Mouse (Mus musculus): ENCODE measurements around the gene Fbxo8. TPM values are rescaled to one million over a fixed set of nuclear protein-coding genes. Genes with fewer than 3 reads are reported as not detected.

Fbxo8 gene
- polyA plus RNA-seq (2012; rRNA removed) (17.0 and 21.1 TPM in 2 replicates), polyA plus RNA-seq (2014; fragmentation: Nextera tagmentation; extraction: Ambion mirVana) (41.8 and 47.8 TPM in 2 replicates)

GRCm38 (mm10) chr8:56550558-56551360 is at the start of gene Fbxo8, which contains the start of gene Cep44:
Fbxo8 (plus strand) TSS chr8:56551090.
Cep44 (minus strand) TSS chr8:56551047.
- H3K9ac ChIP-seq (ENCODE audit: low read depth, low read length, severe bottlenecking), result peak within 1 kb of the TSS; percentile 86
- peak within 1 kb of the TSS; percentile 98 for H3K4me3 ChIP-seq (replicated peaks; ENCODE audit: low read length)
- no peaks in the 10 kb centered on the region for H3K27me3 ChIP-seq (ENCODE audit: control insufficient read depth, insufficient read depth, low read length)
- peak within 1 kb of the TSS; percentile 91 for H3K27ac ChIP-seq (replicated peaks; ENCODE audit: low read depth, low read length)
- TF ChIP-seq POLR2A (IDR thresholded peaks at IDR 0.05; ENCODE audit: borderline replicate concordance, extremely low read depth, insufficient read depth, insufficient read length), result no peak
- H3K9me3 ChIP-seq (ENCODE audit: control insufficient read depth, low read length), result no peaks in the 10 kb centered on the region
- DNase-seq (ENCODE audit: low spot score) (peak; percentile 89), ATAC-seq (ENCODE audit: low FRiP score, low read depth) (peak; percentile 88)
- 0 out of 2 replicates have a peak, but pooled peaks cover 6% of the 10 kb centered on the region for H3K4me1 ChIP-seq (ENCODE audit: control insufficient read depth, insufficient read depth, low read length)
- H3K4me2 ChIP-seq (replicated peaks; ENCODE audit: low read depth, low read length, severe bottlenecking), result peak within 1 kb of the TSS; percentile 64
- H3K36me3 ChIP-seq (ENCODE audit: control insufficient read depth, insufficient read depth, low read length), result no peaks in the 10 kb centered on the region; the same call in 1 of the 2 replicates
- WGBS, result under 1% methylated on average over 53 of the region's 53 CpGs

GRCm38 (mm10) chr8:56501911-56502310 is 49.0 kb upstream of the Fbxo8 start:
- TF ChIP-seq POLR2A (IDR thresholded peaks at IDR 0.05; ENCODE audit: borderline replicate concordance, extremely low read depth, insufficient read depth, insufficient read length), result no peak
- no peak for ATAC-seq (ENCODE audit: low FRiP score, low read depth)
- Histone ChIP-seq H3K36me3 (ENCODE audit: control insufficient read depth, insufficient read depth, low read length) (no peaks in the 10 kb centered on the region), H3K27me3 (ENCODE audit: control insufficient read depth, insufficient read depth, low read length) (no peaks in the 10 kb centered on the region), H3K9me3 (ENCODE audit: control insufficient read depth, low read length) (no peaks in the 10 kb centered on the region), H3K4me2 (replicated peaks; ENCODE audit: low read depth, low read length, severe bottlenecking) (no peak overlapping the region), H3K9ac (ENCODE audit: low read depth, low read length, severe bottlenecking) (no peak overlapping the region), H3K27ac (replicated peaks; ENCODE audit: low read depth, low read length) (no peak overlapping the region), H3K4me3 (replicated peaks; ENCODE audit: low read length) (no peak overlapping the region), H3K4me1 (ENCODE audit: control insufficient read depth, insufficient read depth, low read length) (no peaks in the 10 kb centered on the region)
- DNase-seq (ENCODE audit: low spot score), result no peak

- Histone ChIP-seq H3K27ac (replicated peaks; ENCODE audit: low read depth, low read length) (no peak overlapping the region), H3K9ac (ENCODE audit: low read depth, low read length, severe bottlenecking) (no peak overlapping the region), H3K4me3 (replicated peaks; ENCODE audit: low read length) (no peak overlapping the region), H3K9me3 (ENCODE audit: control insufficient read depth, low read length) (no peaks in the 10 kb centered on the region), H3K4me2 (replicated peaks; ENCODE audit: low read depth, low read length, severe bottlenecking) (no peak overlapping the region), H3K27me3 (ENCODE audit: control insufficient read depth, insufficient read depth, low read length) (no peaks in the 10 kb centered on the region), H3K4me1 (ENCODE audit: control insufficient read depth, insufficient read depth, low read length) (no peaks in the 10 kb centered on the region), H3K36me3 (ENCODE audit: control insufficient read depth, insufficient read depth, low read length) (no peaks in the 10 kb centered on the region)
- no peak for TF ChIP-seq POLR2A (IDR thresholded peaks at IDR 0.05; ENCODE audit: borderline replicate concordance, extremely low read depth, insufficient read depth, insufficient read length)
- no peak for ATAC-seq (ENCODE audit: low FRiP score, low read depth)
- 69% methylated on average over 3 of the region's 3 CpGs for WGBS
- DNase-seq (ENCODE audit: low spot score), result no peak
Observed at GRCm38 (mm10) chr8:56508318-56508951, 42.5 kb upstream of the Fbxo8 start.

- no peak for ATAC-seq (ENCODE audit: low FRiP score, low read depth)
- Histone ChIP-seq H3K27me3 (ENCODE audit: control insufficient read depth, insufficient read depth, low read length) (no peaks in the 10 kb centered on the region), H3K36me3 (ENCODE audit: control insufficient read depth, insufficient read depth, low read length) (no peaks in the 10 kb centered on the region), H3K27ac (replicated peaks; ENCODE audit: low read depth, low read length) (no peak overlapping the region), H3K4me2 (replicated peaks; ENCODE audit: low read depth, low read length, severe bottlenecking) (no peak overlapping the region), H3K9ac (ENCODE audit: low read depth, low read length, severe bottlenecking) (no peak overlapping the region), H3K4me1 (ENCODE audit: control insufficient read depth, insufficient read depth, low read length) (no peaks in the 10 kb centered on the region), H3K9me3 (ENCODE audit: control insufficient read depth, low read length) (no peaks in the 10 kb centered on the region), H3K4me3 (replicated peaks; ENCODE audit: low read length) (no peak overlapping the region)
- 75% methylated on average over 4 of the region's 4 CpGs for WGBS
- no peak for DNase-seq (ENCODE audit: low spot score)
- no peak for TF ChIP-seq POLR2A (IDR thresholded peaks at IDR 0.05; ENCODE audit: borderline replicate concordance, extremely low read depth, insufficient read depth, insufficient read length)
Observed at GRCm38 (mm10) chr8:56508952-56509479, 41.9 kb upstream of the Fbxo8 start.

- Histone ChIP-seq H3K4me3 (replicated peaks; ENCODE audit: low read length) (no peak overlapping the region), H3K4me1 (ENCODE audit: control insufficient read depth, insufficient read depth, low read length) (no peaks in the 10 kb centered on the region), H3K4me2 (replicated peaks; ENCODE audit: low read depth, low read length, severe bottlenecking) (no peak overlapping the region), H3K9me3 (ENCODE audit: control insufficient read depth, low read length) (no peaks in the 10 kb centered on the region), H3K9ac (ENCODE audit: low read depth, low read length, severe bottlenecking) (no peak overlapping the region), H3K27ac (replicated peaks; ENCODE audit: low read depth, low read length) (no peak overlapping the region), H3K27me3 (ENCODE audit: control insufficient read depth, insufficient read depth, low read length) (no peaks in the 10 kb centered on the region), H3K36me3 (ENCODE audit: control insufficient read depth, insufficient read depth, low read length) (no peaks in the 10 kb centered on the region)
- no peak for TF ChIP-seq POLR2A (IDR thresholded peaks at IDR 0.05; ENCODE audit: borderline replicate concordance, extremely low read depth, insufficient read depth, insufficient read length)
- WGBS, result 71% methylated on average over 6 of the region's 6 CpGs
- ATAC-seq (ENCODE audit: low FRiP score, low read depth) (no peak), DNase-seq (ENCODE audit: low spot score) (no peak)
Observed at GRCm38 (mm10) chr8:56518848-56519247, 32.0 kb upstream of the Fbxo8 start.

Measured in limb, embryonic 14.5 days (tissue).